In genomic region chr13:29986756-29987120, GRCm38 (mm10) we compare ENCODE assay signal across 8 mouse cellular contexts. TPM values are rescaled to one million over a fixed set of nuclear protein-coding genes. Genes with fewer than 3 reads are reported as not detected.
DNase-seq lines count a peak whose midpoint lies in the region; ATAC-seq and TF ChIP-seq lines count a peak whose summit lies in the region.

No protein-coding gene starts in this region.

- no peaks in the 10 kb centered on the region for H3K9me3 ChIP-seq in limb, embryonic 15.5 days
- H3K9me3 ChIP-seq in stomach, embryonic 16.5 days (replicated peaks; ENCODE audit: control insufficient read depth, low read length), result no peaks in the 10 kb centered on the region

- H3K36me3 ChIP-seq in spleen, adult 2 months (ENCODE audit: control insufficient read depth, insufficient read depth, low read length), result no peaks in the 10 kb centered on the region
- H3K36me3 ChIP-seq in limb, embryonic 15.5 days, result no peaks in the 10 kb centered on the region
- no peaks in the 10 kb centered on the region for H3K36me3 ChIP-seq in stomach, embryonic 16.5 days (ENCODE audit: control insufficient read depth, insufficient read depth, low read length)

- no peak for DNase-seq in cerebellum, adult 2 months
- DNase-seq in cerebellum, postnatal 10 days, result no peak
- no peak for DNase-seq in spleen, adult 2 months (ENCODE audit: low read depth in 1 of 2, low spot score in 2 of 2)
- DNase-seq in spleen, postnatal 4 days (ENCODE audit: low spot score in 2 of 2), result no peak
- no peak for DNase-seq in gastrocnemius, postnatal 36 days
- DNase-seq in right cerebral cortex, postnatal 25 days, result no peak

- no peak for TF ChIP-seq POLR2A in cerebellum, adult 2 months (IDR thresholded peaks at IDR 0.05; ENCODE audit: borderline replicate concordance, insufficient read depth, low read length)
- TF ChIP-seq POLR2A in spleen, adult 2 months (IDR thresholded peaks at IDR 0.05; ENCODE audit: low read depth, low read length), result no peak

- peak overlapping the region; percentile 59 for H3K4me3 ChIP-seq in cerebellum, adult 2 months (replicated peaks; ENCODE audit: insufficient read depth, low read depth, low read length)
- peak overlapping the region; percentile 49; the same call in 1 of the 2 replicates for H3K4me3 ChIP-seq in spleen, adult 2 months (ENCODE audit: extremely low read depth, insufficient read depth, insufficient read length)
- H3K4me3 ChIP-seq in limb, embryonic 15.5 days, result peak overlapping the region; percentile 48
- H3K4me3 ChIP-seq in stomach, embryonic 16.5 days (replicated peaks; ENCODE audit: low read length), result peak overlapping the region; percentile 97

- H3K4me1 ChIP-seq in cerebellum, adult 2 months (ENCODE audit: control insufficient read depth, insufficient read depth, low read length), result no peaks in the 10 kb centered on the region
- H3K4me1 ChIP-seq in spleen, adult 2 months (ENCODE audit: control insufficient read depth, insufficient read depth, insufficient read length), result peaks cover 8% of the 10 kb centered on the region
- H3K4me1 ChIP-seq in limb, embryonic 15.5 days, result peaks cover 7% of the 10 kb centered on the region
- peaks cover 7% of the 10 kb centered on the region; the same call in 1 of the 2 replicates for H3K4me1 ChIP-seq in stomach, embryonic 16.5 days (ENCODE audit: control insufficient read depth, insufficient read depth, low read length)

- intact Hi-C loops in gastrocnemius, postnatal 36 days (cut with DNase I), result loop anchor here (5.0 kb wide), 2 partner anchors 101 to 129 kb away; partner anchors contain the start of gene Cdkal1

- ATAC-seq in limb, embryonic 15.5 days (ENCODE audit: insufficient number of reproducible peaks, low FRiP score, low TSS enrichment, low read depth), result no peak
- no peak for ATAC-seq in stomach, embryonic 16.5 days (ENCODE audit: insufficient read depth, low FRiP score)

- WGBS in cerebellum, adult 2 months, result 17% methylated on average over 9 of the region's 9 CpGs
- WGBS in spleen, adult 2 months, result 16% methylated on average over 9 of the region's 9 CpGs
- WGBS in limb, embryonic 15.5 days, result 10% methylated on average over 9 of the region's 9 CpGs
- 7% methylated on average over 9 of the region's 9 CpGs for WGBS in stomach, embryonic 16.5 days

- H3K27ac ChIP-seq in cerebellum, adult 2 months (ENCODE audit: insufficient read depth, low read length), result no peak overlapping the region
- H3K27ac ChIP-seq in spleen, adult 2 months (ENCODE audit: insufficient read depth, low read length), result no peak overlapping the region
- peak overlapping the region; percentile 69 for H3K27ac ChIP-seq in limb, embryonic 15.5 days
- H3K27ac ChIP-seq in stomach, embryonic 16.5 days (ENCODE audit: low read length), result peak overlapping the region; percentile 78

- H3K4me2 ChIP-seq in limb, embryonic 15.5 days, result peak overlapping the region; percentile 48
- peak overlapping the region; percentile 66 for H3K4me2 ChIP-seq in stomach, embryonic 16.5 days (ENCODE audit: low read depth, low read length)

- no peaks in the 10 kb centered on the region for H3K27me3 ChIP-seq in cerebellum, adult 2 months (ENCODE audit: control insufficient read depth, insufficient read depth, low read length)
- no peaks in the 10 kb centered on the region for H3K27me3 ChIP-seq in spleen, adult 2 months (ENCODE audit: control insufficient read depth, insufficient read depth, low read length)
- no peaks in the 10 kb centered on the region for H3K27me3 ChIP-seq in limb, embryonic 15.5 days
- no peaks in the 10 kb centered on the region for H3K27me3 ChIP-seq in stomach, embryonic 16.5 days (ENCODE audit: control insufficient read depth, insufficient read depth, low read length)

- TF ChIP-seq CTCF in cerebellum, adult 2 months (IDR thresholded peaks at IDR 0.05; ENCODE audit: borderline replicate concordance, insufficient read depth, low read depth, low read length), result no peak
- TF ChIP-seq CTCF in spleen, adult 2 months (IDR thresholded peaks at IDR 0.05; ENCODE audit: extremely low read depth, insufficient read depth, insufficient read length, insufficient replicate concordance), result no peak

- H3K9ac ChIP-seq in limb, embryonic 15.5 days, result peak overlapping the region; percentile 18; the same call in 1 of the 2 replicates
- peak overlapping the region; percentile 64 for H3K9ac ChIP-seq in stomach, embryonic 16.5 days (ENCODE audit: low read length)

RNA-seq across cellular contexts. Expression of gene E2f3, which starts 0.9 kb away (rescaled TPM):
- 10.0 and 10.9 TPM in 2 replicates for polyA plus RNA-seq in cerebellum, adult 2 months (2012; rRNA removed)
- polyA plus RNA-seq in spleen, adult 2 months (2012; rRNA removed), result 2.1 and 2.2 TPM in 2 replicates
- 8.2 and 9.4 TPM in 2 replicates for polyA plus RNA-seq in limb, embryonic 15.5 days (2015; fragmentation: Nextera tagmentation; extraction: Ambion mirVana)
- polyA plus RNA-seq in stomach, embryonic 16.5 days (2015; fragmentation: Nextera tagmentation; extraction: Ambion mirVana), result 7.0 and 7.5 TPM in 2 replicates
- total RNA-seq in gastrocnemius, postnatal 36 days (2021), result 1 to 10 TPM; 8.5 to 9.7 TPM

Comparison
In these comparisons a context has a peak if more than half of its experiments do, and no peak if none do; other contexts are left out.
1. H3K27ac ChIP-seq: peak in limb, embryonic 15.5 days (single experiment) and stomach, embryonic 16.5 days (single experiment); none in cerebellum, adult 2 months (single experiment) and spleen, adult 2 months (single experiment).
2. Peak in every context shown above with its lines, with median percentiles within 50 percentile points of each other: H3K4me3 ChIP-seq.